Mouse (Mus musculus) ES-Bruce4 (cell line): ENCODE data around the gene 4930469K13Rik.

ENCODE experiments used
- CTCF ChIP-seq: IDR thresholded peaks from one replicate; pipeline ENCODE4 v1.8.1; 2011; ENCODE audit warnings: low read depth, low read length
- EP300 ChIP-seq: IDR thresholded peaks from 2 replicates; pipeline ENCODE4 v1.6.1; 2011; ENCODE audit warnings: low read depth, low read length; ENCODE audit not compliant: insufficient read depth
- POLR2A ChIP-seq: IDR thresholded peaks from one replicate; pipeline ENCODE4 v1.8.1; 2011; ENCODE audit warnings: low read length; ENCODE audit not compliant: insufficient read depth

DNA sequence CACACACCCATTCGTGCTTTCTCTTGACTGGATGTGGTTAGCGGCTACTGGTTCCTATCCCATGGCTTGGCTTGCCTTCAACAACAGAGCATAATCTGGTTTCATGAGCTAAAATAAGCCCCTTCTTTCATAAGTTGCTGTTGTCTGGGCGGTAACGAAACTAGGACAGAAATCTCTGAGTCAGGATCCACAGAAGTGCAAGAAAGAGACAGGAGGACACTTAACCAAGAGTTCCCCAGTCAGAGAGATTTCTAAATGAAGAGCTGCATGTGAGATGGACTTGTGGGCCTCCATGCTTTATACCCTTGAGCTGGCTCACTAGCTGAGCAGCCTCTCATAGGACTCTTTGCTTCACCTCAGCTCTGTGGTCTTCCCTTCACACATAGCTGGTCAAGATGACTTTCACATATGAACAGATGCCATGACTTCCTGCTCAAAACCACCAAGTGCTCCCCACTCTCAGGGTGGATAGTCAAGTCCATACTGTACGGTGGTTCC is 64.3 kb downstream of the 4930469K13Rik start:
- TF ChIP-seq EP300 (no peak), POLR2A (no peak), CTCF (no peak)
